Mouse (Mus musculus): Measurements from ENCODE around the gene Slc6a8. TPM values are rescaled to one million over a fixed set of nuclear protein-coding genes. Genes with fewer than 3 reads are reported as not detected.

The Slc6a8 gene
- total RNA-seq, 2 experiments from 2014 or later = not detected

DNA sequence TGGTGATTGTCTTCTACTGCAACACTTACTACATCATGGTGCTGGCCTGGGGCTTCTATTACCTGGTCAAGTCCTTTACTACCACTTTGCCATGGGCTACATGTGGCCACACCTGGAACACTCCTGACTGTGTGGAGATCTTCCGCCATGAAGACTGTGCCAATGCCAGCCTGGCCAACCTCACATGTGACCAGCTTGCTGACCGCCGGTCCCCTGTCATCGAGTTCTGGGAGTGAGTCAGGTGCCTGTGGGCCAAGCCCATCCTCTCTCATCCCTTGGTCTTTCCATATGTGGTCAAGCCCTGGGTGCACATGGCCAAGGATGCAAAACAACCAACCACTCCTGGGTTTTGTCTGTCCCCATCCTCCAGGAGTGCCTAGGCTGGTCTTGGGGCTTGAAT, 3.7 kb downstream of the Slc6a8 start:
- no peak for ATAC-seq (replicated peaks; ENCODE audit: poor library complexity, severe bottlenecking)

DNA sequence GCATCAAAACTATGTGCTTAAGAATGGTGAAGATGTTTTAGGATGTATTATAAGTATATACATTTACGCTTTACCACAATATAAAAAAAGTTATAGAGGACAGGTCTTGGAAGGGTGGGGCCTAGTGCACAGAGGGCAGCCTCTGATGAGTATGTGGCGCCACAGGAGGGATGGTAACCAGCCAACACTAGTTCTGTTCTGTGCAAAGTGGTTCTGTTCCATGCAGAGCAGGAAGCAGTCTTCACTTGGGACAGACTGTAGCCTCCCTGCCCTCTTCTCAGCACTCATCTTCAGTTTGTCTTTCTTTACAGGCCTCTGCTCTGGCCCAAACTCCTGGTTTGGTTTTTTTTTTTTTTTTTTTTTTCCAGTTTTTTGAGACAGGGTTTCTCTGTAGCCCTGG, 11.2 kb downstream of the Slc6a8 start:
- ATAC-seq (replicated peaks; ENCODE audit: poor library complexity, severe bottlenecking) = no peak

DNA sequence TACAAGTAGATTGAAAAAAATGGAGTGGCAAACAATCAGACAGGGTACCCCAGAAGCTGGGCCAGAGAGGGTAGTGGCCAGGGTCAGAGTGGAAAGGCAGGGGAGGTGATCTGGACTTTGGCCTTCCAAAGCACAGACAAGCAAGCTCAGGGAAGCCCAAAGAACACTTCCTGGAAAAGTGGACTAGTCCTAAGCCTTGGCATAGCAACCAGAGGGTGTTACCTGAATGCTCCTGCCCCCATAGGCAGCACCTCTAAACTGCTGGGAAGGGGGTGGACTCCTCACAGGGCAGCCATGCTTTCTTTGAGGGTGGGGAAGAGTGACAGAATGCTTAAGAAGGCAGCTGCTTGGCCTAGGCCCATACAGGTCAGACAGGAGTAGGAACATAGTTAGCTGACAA, 12.0 kb downstream of the Slc6a8 start:
- ATAC-seq (replicated peaks; ENCODE audit: poor library complexity, severe bottlenecking) = no peak

DNA sequence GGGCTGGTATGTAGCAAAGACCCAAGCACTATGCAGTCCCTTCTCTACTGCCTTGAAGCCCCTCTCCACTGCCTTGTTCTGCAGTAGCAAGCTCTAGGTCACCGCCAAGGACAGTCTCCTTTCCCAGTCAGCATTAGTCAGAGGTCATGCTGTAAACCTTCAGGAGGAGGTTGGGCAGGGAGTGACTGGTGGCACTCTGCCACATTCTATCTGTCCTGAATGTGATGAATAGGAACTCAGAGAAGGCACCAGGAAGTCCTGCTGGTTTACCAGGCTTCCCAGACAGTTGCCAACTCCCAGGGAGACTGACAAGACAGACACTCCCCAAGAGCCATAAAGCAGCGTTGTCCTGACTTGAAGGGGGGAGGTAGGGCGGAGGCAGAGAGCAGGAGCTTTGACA, 12.7 kb downstream of the Slc6a8 start:
- no peak for ATAC-seq (replicated peaks; ENCODE audit: poor library complexity, severe bottlenecking)

DNA sequence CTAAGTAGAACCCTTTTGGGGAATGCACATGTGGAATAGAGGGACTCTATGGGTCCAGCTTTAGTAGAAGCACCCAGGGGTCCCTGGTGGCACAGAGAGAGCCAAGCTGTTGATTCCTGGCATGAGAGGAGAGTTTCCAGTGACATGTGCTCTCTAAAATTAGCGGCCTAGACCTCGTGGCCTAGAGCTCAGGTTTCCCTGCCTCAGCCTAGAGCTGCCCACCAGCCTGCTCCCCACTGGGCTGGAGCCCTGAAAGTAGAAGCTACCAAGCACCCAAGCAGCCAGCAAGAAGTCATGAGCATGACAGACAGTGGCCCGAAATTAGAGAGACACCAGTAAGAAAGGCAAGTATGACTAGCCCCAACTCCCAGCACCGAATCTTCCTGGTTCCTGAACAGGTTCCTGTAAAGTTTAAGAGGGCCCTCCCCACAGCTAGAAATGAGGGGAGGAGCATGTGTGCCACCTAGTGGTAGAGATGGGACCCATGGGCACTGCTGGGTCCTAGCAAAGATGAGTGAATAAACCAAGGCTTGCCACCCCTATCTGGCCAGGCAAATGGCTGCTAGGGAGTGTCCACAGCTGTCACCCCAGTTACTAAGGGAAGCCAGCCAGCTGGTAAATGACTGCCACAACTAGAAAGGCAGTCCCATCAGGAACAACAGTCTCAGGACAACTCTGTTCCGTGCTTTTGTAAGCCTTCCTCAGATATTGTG, 18.1 kb downstream of the Slc6a8 start:
- peak; percentile 97 for ATAC-seq (replicated peaks; ENCODE audit: poor library complexity, severe bottlenecking)

DNA sequence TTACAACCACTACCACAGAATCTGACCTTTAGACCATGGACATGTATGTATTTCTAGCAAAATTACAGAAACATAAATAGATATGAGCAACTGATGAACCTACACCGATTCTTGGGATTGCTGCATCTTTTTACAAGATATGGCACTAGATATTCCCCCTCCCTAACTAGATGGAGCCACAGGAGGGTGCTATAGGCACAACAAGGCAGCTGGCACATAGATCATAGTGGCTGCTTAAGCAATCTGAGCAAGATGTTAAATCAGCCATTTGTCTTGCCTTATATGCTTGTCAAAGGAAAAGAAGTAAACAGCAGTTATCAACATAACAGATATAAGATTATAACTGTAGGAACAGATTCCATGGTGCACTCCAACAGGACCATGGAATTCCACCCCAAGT, 27.5 kb downstream of the Slc6a8 start:
- no peak for ATAC-seq (replicated peaks; ENCODE audit: poor library complexity, severe bottlenecking)

DNA sequence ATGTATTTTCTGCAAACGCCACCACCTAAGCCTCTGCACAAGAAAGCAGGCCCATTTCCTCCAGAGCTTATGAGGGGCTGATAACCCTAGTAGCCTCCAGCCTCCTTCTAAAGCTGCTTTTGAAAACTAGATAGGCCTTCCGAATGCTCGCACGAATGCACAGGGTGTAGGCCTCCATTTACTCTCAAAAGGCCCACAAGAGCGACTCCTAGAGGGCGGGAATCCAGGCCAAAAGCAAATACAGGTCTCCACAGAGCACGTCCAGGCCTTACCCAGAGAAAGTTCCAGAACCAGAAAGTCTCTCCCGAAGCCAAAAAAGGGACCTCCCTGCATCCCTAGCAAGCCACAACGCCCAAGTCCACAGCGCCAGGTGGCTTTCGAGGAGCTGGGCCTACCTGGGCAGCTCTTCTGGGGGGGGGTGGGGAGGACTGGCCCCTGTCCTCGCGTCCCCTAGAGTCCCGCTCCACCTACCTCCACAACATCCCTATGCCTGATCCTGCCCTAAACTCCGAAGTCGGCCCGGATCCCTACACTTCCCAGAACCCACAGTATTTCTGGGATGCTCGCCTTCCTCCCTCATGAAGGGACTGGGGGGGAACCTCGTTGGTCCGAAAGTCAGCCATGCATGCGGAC, 42.6 kb downstream of the Slc6a8 start:
- ATAC-seq (replicated peaks; ENCODE audit: poor library complexity, severe bottlenecking) = no peak

DNA sequence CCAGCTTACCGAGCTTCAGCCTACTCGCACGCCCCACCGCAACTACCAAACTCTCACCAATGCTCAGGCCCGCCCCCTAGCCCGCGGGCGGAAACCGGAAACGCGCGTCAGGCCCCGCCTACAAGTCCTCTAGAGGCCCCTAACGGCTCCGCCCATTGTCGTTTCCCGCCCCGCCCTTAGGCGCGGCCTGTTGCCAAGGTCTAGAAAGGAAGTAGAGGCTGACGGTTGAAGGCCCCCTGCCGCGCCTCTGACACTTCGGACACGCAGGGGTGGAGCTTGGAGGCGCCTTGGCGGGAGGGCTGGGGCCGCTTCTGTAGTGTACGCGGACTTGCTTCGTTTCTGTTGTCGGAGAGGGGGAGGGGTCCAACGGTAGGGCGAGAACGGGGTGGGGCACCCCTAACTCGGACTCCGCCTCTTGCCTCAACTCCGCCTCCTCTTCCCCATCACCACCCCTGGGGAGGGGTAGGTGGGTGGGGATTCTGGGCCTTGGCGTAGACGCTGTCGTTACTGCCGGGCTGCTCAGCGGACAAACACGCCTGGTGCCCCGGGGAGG, 43.2 kb downstream of the Slc6a8 start, which contains the start of the genes Bcap31 and Abcd1:
Gene Bcap31 (minus strand): TSS at position 67 of the 553 bp plus-strand sequence.
Gene Abcd1 (plus strand): TSS at position 489 of the 553 bp plus-strand sequence.
- ATAC-seq (replicated peaks; ENCODE audit: poor library complexity, severe bottlenecking) = peak; percentile 76

DNA sequence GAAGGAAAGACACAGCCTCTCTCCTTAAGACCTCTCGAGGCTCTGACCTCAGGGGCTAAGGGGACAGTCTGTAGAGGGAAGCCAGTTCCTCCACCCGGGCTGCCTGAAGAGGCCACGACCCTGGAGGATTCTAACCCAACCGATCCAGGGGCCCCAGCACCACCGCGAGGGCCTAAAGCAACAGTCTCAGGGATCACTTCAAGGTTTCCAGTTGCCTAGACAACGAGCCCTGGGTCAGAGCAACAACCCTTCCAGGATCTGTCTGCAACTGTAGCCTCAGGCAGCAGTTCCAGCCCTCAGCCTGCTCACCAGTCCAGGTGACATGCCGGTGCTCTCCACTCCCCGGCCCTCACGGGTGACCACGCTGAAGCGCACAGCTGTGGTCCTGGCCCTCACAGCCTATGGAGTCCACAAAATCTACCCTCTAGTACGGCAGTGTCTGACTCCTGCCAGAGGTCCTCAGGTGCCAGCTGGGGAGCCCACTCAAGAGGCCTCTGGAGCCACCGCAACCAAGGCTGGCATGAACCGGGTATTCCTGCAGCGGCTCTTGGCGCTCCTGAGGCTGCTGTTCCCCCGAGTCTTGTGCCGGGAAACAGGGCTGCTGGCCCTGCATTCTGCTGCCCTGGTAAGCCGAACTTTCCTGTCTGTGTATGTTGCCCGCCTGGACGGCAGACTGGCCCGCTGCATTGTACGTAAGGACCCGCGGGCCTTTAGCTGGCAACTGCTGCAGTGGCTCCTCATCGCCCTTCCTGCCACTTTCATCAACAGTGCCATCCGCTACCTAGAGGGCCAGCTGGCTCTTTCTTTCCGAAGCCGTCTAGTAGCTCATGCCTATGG, 44.0 kb downstream of the Slc6a8 start:
- no peak for ATAC-seq (replicated peaks; ENCODE audit: poor library complexity, severe bottlenecking)

DNA sequence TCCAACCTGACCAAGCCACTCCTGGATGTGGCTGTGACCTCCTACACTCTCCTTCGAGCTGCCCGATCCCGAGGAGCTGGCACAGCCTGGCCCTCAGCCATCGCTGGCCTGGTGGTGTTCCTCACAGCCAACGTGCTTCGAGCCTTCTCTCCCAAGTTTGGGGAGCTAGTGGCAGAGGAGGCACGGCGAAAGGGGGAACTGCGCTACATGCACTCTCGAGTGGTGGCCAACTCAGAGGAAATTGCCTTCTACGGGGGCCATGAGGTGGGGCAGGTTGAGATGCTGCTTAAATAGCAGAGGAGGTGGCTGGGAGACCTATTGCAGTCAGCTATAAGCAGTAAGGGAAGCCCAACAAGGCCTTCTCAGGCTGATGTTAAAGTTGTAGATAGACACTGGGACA, 44.7 kb downstream of the Slc6a8 start:
- no peak for ATAC-seq (replicated peaks; ENCODE audit: poor library complexity, severe bottlenecking)

DNA sequence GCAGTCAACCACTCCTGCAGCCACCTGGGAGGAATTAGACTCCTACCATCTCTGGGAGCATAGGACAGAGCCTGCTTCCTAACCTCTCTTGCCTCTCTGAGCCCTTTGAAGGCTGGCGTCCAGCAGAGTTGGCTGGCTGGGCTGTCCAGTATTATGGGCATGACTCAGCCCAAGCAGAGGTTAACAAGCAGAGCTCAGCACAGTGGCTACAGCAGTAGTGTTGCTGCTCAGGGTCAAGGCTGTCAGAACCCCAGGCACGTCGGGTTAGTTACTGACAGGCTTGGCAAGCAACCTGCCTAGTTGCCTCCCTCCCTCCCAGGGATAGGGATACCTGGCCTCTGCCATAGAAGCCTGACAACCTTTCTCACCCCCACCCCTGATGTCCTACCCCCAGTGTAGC, 45.3 kb downstream of the Slc6a8 start:
- no peak for ATAC-seq (replicated peaks; ENCODE audit: poor library complexity, severe bottlenecking)

DNA sequence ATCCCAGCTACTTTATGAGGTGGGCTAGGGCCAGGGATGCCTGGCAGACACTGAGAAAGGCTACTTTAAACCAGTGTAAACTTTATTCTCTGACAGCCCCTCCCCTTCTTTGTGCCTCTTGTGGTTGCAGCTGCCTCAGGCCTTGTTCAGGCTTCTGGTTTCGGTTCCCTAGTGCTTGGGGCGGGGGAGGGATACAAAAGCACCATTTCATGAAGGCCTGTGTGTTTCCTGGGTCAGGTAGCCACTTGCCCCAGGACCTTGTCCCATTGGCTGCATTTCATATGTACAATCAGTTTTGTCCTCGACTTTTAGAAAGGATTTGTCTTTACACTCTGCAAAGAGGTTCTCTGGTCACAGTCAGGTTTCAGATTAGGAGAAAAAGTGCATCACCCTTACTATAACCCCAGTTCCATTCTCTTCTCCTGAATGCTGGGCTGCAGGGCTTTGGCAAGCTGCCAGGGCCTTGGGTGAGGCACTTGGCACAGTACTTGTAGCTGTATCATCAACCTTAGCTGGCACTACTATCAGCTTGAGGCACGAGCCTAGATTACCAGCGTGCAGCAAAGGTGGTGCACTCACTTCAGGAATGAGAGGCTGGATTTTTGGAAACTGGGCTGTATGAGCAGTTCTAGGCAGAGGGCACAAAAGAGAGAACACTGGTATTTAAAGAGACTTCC, 45.9 kb downstream of the Slc6a8 start:
- peak; percentile 30 for ATAC-seq (replicated peaks; ENCODE audit: poor library complexity, severe bottlenecking)

DNA sequence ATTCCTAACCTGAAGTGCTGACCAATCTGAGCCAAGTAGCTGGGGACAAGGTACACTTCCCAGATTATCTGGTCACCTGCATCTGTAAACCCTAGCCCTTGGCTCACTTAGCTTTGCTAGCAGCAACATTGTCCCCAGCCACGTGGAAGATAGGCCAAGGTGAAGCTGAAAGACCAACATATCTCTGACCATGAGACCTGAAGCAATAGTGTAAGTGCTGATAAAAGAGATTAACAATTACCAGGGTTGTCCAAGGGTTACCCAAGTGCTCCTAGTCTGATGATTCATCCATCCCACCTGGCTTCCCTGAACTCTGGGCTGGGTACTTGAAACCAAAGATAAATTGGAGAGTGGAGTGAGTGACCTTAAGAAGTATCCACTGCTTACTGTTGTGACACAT, 58.0 kb downstream of the Slc6a8 start:
- no peak for ATAC-seq (replicated peaks; ENCODE audit: poor library complexity, severe bottlenecking)

Other genes starting within 250 kb of the Slc6a8 start
- not detected in 2 replicates for gene Trex2, start 237.8 kb upstream of the Slc6a8 start, total RNA-seq (2014; fragmentation: Nextera tagmentation)
- gene Trex2, start 237.8 kb upstream of the Slc6a8 start, total RNA-seq (2017) = not detected in 2 replicates
- gene Haus7, start 214.1 kb upstream of the Slc6a8 start, total RNA-seq (2014; fragmentation: Nextera tagmentation) = 24.2 and 29.1 TPM in 2 replicates
- 51.8 and 70.7 TPM in 2 replicates for gene Haus7, start 214.1 kb upstream of the Slc6a8 start, total RNA-seq (2017)
- gene Bgn, start 189.5 kb upstream of the Slc6a8 start, total RNA-seq (2014; fragmentation: Nextera tagmentation) = not detected in 2 replicates
- not detected in 2 replicates for gene Bgn, start 189.5 kb upstream of the Slc6a8 start, total RNA-seq (2017)
- gene Atp2b3, start 170.1 kb upstream of the Slc6a8 start, total RNA-seq (2014; fragmentation: Nextera tagmentation) = not detected in 2 replicates
- not detected in 2 replicates for gene Atp2b3, start 170.1 kb upstream of the Slc6a8 start, total RNA-seq (2017)
- 0.26 and 0.41 TPM in 2 replicates for gene Dusp9, start 33.7 kb upstream of the Slc6a8 start, total RNA-seq (2014; fragmentation: Nextera tagmentation)
- gene Dusp9, start 33.7 kb upstream of the Slc6a8 start, total RNA-seq (2017) = 0.30 and 0.88 TPM in 2 replicates
- gene Pnck, start 13.0 kb upstream of the Slc6a8 start, total RNA-seq (2014; fragmentation: Nextera tagmentation) = 2.5 TPM in 1 of 2 replicates, not detected in the other
- gene Pnck, start 13.0 kb upstream of the Slc6a8 start, total RNA-seq (2017) = not detected in 2 replicates
- 127 and 157 TPM in 2 replicates for gene Bcap31, start 43.0 kb downstream of the Slc6a8 start, total RNA-seq (2014; fragmentation: Nextera tagmentation)
- 255 and 292 TPM in 2 replicates for gene Bcap31, start 43.0 kb downstream of the Slc6a8 start, total RNA-seq (2017)
- gene Abcd1, start 43.4 kb downstream of the Slc6a8 start, total RNA-seq (2014; fragmentation: Nextera tagmentation) = 61.0 and 61.6 TPM in 2 replicates
- 19.5 and 26.1 TPM in 2 replicates for gene Abcd1, start 43.4 kb downstream of the Slc6a8 start, total RNA-seq (2017)
- not detected in 2 replicates for gene Plxnb3, start 83.9 kb downstream of the Slc6a8 start, total RNA-seq (2014; fragmentation: Nextera tagmentation)
- 0.13 and 0.57 TPM in 2 replicates for gene Plxnb3, start 83.9 kb downstream of the Slc6a8 start, total RNA-seq (2017)
- gene Srpk3, start 101.3 kb downstream of the Slc6a8 start, total RNA-seq (2014; fragmentation: Nextera tagmentation) = not detected in 2 replicates
- gene Srpk3, start 101.3 kb downstream of the Slc6a8 start, total RNA-seq (2017) = not detected in 2 replicates
- 290 and 324 TPM in 2 replicates for gene Idh3g, start 113.7 kb downstream of the Slc6a8 start, total RNA-seq (2014; fragmentation: Nextera tagmentation)
- 213 and 240 TPM in 2 replicates for gene Idh3g, start 113.7 kb downstream of the Slc6a8 start, total RNA-seq (2017)
- 623 and 635 TPM in 2 replicates for gene Ssr4, start 113.9 kb downstream of the Slc6a8 start, total RNA-seq (2014; fragmentation: Nextera tagmentation)
- gene Ssr4, start 113.9 kb downstream of the Slc6a8 start, total RNA-seq (2017) = 345 and 370 TPM in 2 replicates
- gene Pdzd4, start 151.8 kb downstream of the Slc6a8 start, total RNA-seq (2014; fragmentation: Nextera tagmentation) = 0.58 and 2.6 TPM in 2 replicates
- 0.90 and 1.4 TPM in 2 replicates for gene Pdzd4, start 151.8 kb downstream of the Slc6a8 start, total RNA-seq (2017)
- not detected in 2 replicates for gene Avpr2, start 219.0 kb downstream of the Slc6a8 start, total RNA-seq (2014; fragmentation: Nextera tagmentation)
- 0.09 TPM in 1 of 2 replicates, not detected in the other for gene Avpr2, start 219.0 kb downstream of the Slc6a8 start, total RNA-seq (2017)
- 0.11 and 0.13 TPM in 2 replicates for gene L1cam, start 223.0 kb downstream of the Slc6a8 start, total RNA-seq (2014; fragmentation: Nextera tagmentation)
- gene L1cam, start 223.0 kb downstream of the Slc6a8 start, total RNA-seq (2017) = 0.26 and 1.6 TPM in 2 replicates
- gene Arhgap4, start 248.7 kb downstream of the Slc6a8 start, total RNA-seq (2014; fragmentation: Nextera tagmentation) = 45.1 and 49.1 TPM in 2 replicates
- gene Arhgap4, start 248.7 kb downstream of the Slc6a8 start, total RNA-seq (2017) = 26.4 and 36.3 TPM in 2 replicates
- 159 and 179 TPM in 2 replicates for gene Naa10, start 248.8 kb downstream of the Slc6a8 start, total RNA-seq (2014; fragmentation: Nextera tagmentation)
- gene Naa10, start 248.8 kb downstream of the Slc6a8 start, total RNA-seq (2017) = 155 and 215 TPM in 2 replicates